Mouse (Mus musculus) lung, embryonic 15.5 days (tissue): ENCODE measurements around the gene Alkbh7. TPM values are rescaled to one million over a fixed set of nuclear protein-coding genes. Genes with fewer than 3 reads are reported as not detected.

Source experiments
- ATAC-seq: fragments of 200-750 bp; cut with Nextera tagmentation; 2 replicates; pipeline ENCODE4 v1.8.0; 2017; ENCODE audit warnings: moderate number of reproducible peaks, borderline replicate concordance; ENCODE audit not compliant: low FRiP score, low TSS enrichment; ENCODE audit errors: extremely low read depth
- H3K27ac ChIP-seq: fragments of 300-500 bp; sonication (generic); 2 replicates; pipeline ENCODE4 v1.5.1; 2015; ENCODE audit warnings: moderate library complexity, mild to moderate bottlenecking, inconsistent platforms
- H3K27me3 ChIP-seq: fragments of 300-500 bp; sonication (generic); 2 replicates; pipeline ENCODE4 v1.6.1; 2015; ENCODE audit warnings: inconsistent platforms
- H3K36me3 ChIP-seq: fragments of 300-500 bp; sonication (generic); 2 replicates; pipeline ENCODE4 v1.6.1; 2015; ENCODE audit warnings: inconsistent platforms
- H3K4me1 ChIP-seq: fragments of 300-500 bp; sonication (generic); 2 replicates; pipeline ENCODE4 v1.6.1; 2015; ENCODE audit warnings: inconsistent platforms
- H3K4me2 ChIP-seq: fragments of 300-500 bp; sonication (generic); 2 replicates; pipeline ENCODE4 v1.6.1; 2015; ENCODE audit warnings: inconsistent platforms, mild to moderate bottlenecking, moderate library complexity
- H3K4me3 ChIP-seq: fragments of 300-500 bp; sonication (generic); 2 replicates; pipeline ENCODE4 v1.5.1; 2015; ENCODE audit warnings: mild to moderate bottlenecking, inconsistent platforms
- H3K9ac ChIP-seq: fragments of 300-500 bp; sonication (generic); 2 replicates; pipeline ENCODE4 v1.6.1; 2015; ENCODE audit warnings: inconsistent platforms
- H3K9me3 ChIP-seq: fragments of 300-500 bp; sonication (generic); 2 replicates; pipeline ENCODE4 v1.6.1; 2016; ENCODE audit warnings: inconsistent platforms
- WGBS: fragments of 180-500 bp; shearing (Covaris S2); methylation state at CpG from one replicate; pipeline ENCODE4 v1.1.7; 2015; 5-methylcytosine and 5-hydroxymethylcytosine counted together
- polyA plus RNA-seq: library from polyadenylated mRNA; unstranded; fragments of >200 nt; fragmentation: Nextera tagmentation; extraction: Ambion mirVana; gene quantifications from 2 replicates; pipeline ENCODE4 v1.2.1, GENCODE M21; 2015

Gene Alkbh7
- polyA plus RNA-seq, 1 experiment from 2014 or later, result 40.0 TPM

- peak overlapping the region; percentile 89 for H3K4me2 ChIP-seq
- WGBS, result 69% methylated on average over 7 of the region's 7 CpGs
- H3K4me1 ChIP-seq, result peaks cover 10% of the 10 kb centered on the region
- H3K27me3 ChIP-seq, result no peaks in the 10 kb centered on the region
- peak overlapping the region; percentile 56; the same call in 1 of the 2 replicates for H3K9ac ChIP-seq
- ATAC-seq, result no peak
- peaks cover 16% of the 10 kb centered on the region for H3K36me3 ChIP-seq
- peak overlapping the region; percentile 74 for H3K4me3 ChIP-seq
- H3K27ac ChIP-seq, result no peak overlapping the region
- no peaks in the 10 kb centered on the region for H3K9me3 ChIP-seq
These were observed 8.2 kb upstream of the Alkbh7 start for GRCm38 (mm10) chr17:56988921-56989430.

DNA sequence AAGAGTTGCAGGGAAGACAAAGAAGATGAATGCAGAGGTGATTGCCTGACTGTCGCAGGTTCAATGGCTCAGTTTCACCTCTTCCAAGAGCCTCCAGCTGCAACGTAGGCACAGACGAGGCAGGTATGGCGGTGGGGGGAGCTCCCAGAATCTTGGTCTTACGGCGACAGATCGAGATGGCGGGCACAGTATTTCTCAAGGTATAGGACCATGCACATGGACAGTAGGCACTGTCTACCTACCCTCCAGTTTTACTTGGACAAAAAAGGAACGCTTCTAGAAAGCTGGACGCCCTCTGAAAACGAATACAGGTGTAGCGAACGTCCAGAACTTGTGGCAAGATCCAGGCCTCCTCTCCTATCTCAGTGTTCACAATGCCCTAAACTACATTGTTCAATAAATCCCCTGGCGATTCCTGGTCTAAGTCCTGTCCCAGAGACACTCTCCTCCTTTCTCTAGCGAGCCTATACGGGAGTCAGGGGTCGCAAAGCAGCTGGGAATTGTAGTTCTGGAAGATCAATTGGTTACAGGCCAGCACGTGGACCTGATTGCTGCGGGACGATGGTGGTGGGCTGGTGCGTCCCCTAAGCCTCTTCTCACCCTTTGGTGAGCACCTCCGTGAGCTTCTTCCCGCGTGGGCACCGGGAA, 7.5 kb upstream of the Alkbh7 start:
- WGBS, result 1% methylated on average over 25 of the region's 25 CpGs
- peaks cover 10% of the 10 kb centered on the region for H3K4me1 ChIP-seq
- H3K27ac ChIP-seq, result peak overlapping the region; percentile 79
- peak overlapping the region; percentile 74 for H3K4me3 ChIP-seq
- H3K4me2 ChIP-seq, result peak overlapping the region; percentile 89
- no peaks in the 10 kb centered on the region for H3K9me3 ChIP-seq
- H3K9ac ChIP-seq, result peak overlapping the region; percentile 56
- peak; percentile 92 for ATAC-seq
- peaks cover 22% of the 10 kb centered on the region for H3K36me3 ChIP-seq
- no peaks in the 10 kb centered on the region for H3K27me3 ChIP-seq

- peaks cover 29% of the 10 kb centered on the region for H3K36me3 ChIP-seq
- peaks cover 10% of the 10 kb centered on the region for H3K4me1 ChIP-seq
- under 1% methylated on average over 52 of the region's 52 CpGs for WGBS
- ATAC-seq, result peak; percentile 97
- no peaks in the 10 kb centered on the region for H3K9me3 ChIP-seq
- peak within 1 kb of the TSS; percentile 79 for H3K27ac ChIP-seq
- H3K9ac ChIP-seq, result peak within 1 kb of the TSS; percentile 81
- H3K27me3 ChIP-seq, result no peaks in the 10 kb centered on the region
- H3K4me2 ChIP-seq, result peak within 1 kb of the TSS; percentile 89
- H3K4me3 ChIP-seq, result peak within 1 kb of the TSS; percentile 74
These were observed 6.9 kb upstream of the Alkbh7 start, which contains the start of gene Clpp for GRCm38 (mm10) chr17:56990115-56990746. Clpp (plus strand) TSS chr17:56990305.

GRCm38 (mm10) chr17:56990966-56991365, 6.2 kb upstream of the Alkbh7 start:
- no peak for ATAC-seq
- Histone ChIP-seq H3K9ac (peak overlapping the region; percentile 81), H3K27ac (no peak overlapping the region), H3K4me1 (peaks cover 10% of the 10 kb centered on the region), H3K4me3 (peak overlapping the region; percentile 74), H3K36me3 (peaks cover 36% of the 10 kb centered on the region), H3K27me3 (no peaks in the 10 kb centered on the region), H3K9me3 (no peaks in the 10 kb centered on the region), H3K4me2 (peak overlapping the region; percentile 89)
- WGBS, result 67% methylated on average over 2 of the region's 2 CpGs

DNA sequence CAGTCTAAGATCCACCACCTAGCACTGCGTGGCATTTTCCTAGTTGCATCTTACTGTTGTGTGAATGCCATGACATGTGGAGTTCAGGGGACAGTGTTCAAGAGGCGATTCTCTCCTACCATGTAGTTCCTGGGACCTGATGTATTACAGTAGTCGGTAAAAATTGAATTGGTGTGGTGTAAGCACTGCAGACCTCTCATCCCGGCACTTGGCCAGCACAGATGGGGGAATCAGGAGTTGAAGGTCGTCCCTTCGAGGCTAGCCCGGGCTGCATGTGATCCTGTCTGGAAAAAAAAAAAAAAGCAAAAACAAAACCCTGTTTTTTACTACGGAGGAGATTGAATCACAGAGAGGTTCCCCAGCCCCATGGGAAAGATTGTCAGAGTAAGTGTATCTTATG, 2.1 kb upstream of the Alkbh7 start:
- H3K9ac ChIP-seq, result no peak overlapping the region
- H3K9me3 ChIP-seq, result no peaks in the 10 kb centered on the region
- H3K4me3 ChIP-seq, result no peak overlapping the region
- H3K4me2 ChIP-seq, result no peak overlapping the region
- no peaks in the 10 kb centered on the region for H3K27me3 ChIP-seq
- H3K4me1 ChIP-seq, result peaks cover 16% of the 10 kb centered on the region
- ATAC-seq, result no peak
- H3K36me3 ChIP-seq, result peaks cover 45% of the 10 kb centered on the region
- no peak overlapping the region for H3K27ac ChIP-seq
- 86% methylated on average over 8 of the region's 8 CpGs for WGBS

DNA sequence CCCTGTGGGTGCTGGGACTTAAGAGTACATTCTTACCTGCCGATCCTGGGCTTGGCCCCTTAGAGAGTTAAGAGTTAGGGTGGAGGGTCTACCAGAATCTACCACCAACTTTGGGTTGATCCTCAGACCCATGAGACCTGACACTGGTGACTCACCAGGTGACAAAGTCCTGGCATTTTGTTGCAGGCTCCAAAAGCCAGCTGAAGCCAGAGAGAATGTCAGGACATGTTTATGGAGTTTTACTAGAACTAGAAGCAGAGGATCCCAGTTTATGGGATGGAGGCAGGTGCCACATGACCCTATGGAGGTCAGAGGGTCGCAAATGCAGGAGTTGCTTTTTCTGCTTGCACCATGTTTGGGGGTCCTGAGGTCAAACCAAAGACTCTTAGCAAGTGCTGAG, 633 bp upstream of the Alkbh7 start:
- H3K36me3 ChIP-seq, result peaks cover 45% of the 10 kb centered on the region
- no peak overlapping the region for H3K27ac ChIP-seq
- H3K9me3 ChIP-seq, result no peaks in the 10 kb centered on the region
- peak overlapping the region; percentile 79; the same call in 1 of the 2 replicates for H3K4me2 ChIP-seq
- no peak for ATAC-seq
- 70% methylated on average over 2 of the region's 2 CpGs for WGBS
- H3K4me1 ChIP-seq, result peaks cover 9% of the 10 kb centered on the region
- H3K4me3 ChIP-seq, result peak overlapping the region; percentile 83; the same call in 1 of the 2 replicates
- no peaks in the 10 kb centered on the region for H3K27me3 ChIP-seq
- no peak overlapping the region for H3K9ac ChIP-seq

- Histone ChIP-seq H3K9me3 (no peaks in the 10 kb centered on the region), H3K27me3 (no peaks in the 10 kb centered on the region), H3K36me3 (peaks cover 44% of the 10 kb centered on the region), H3K4me3 (no peak overlapping the region), H3K27ac (no peak overlapping the region), H3K4me1 (peaks cover 9% of the 10 kb centered on the region), H3K9ac (no peak overlapping the region), H3K4me2 (no peak overlapping the region)
- no peak for ATAC-seq
- WGBS, result 88% methylated on average over 9 of the region's 9 CpGs
These were observed 2.3 kb downstream of the Alkbh7 start for GRCm38 (mm10) chr17:56999414-56999813.

GRCm38 (mm10) chr17:56999968-57000609, 3.0 kb downstream of the Alkbh7 start, which contains the start of gene Pspn:
Pspn (minus strand) TSS chr17:57000018.
- no peak for ATAC-seq
- Histone ChIP-seq H3K4me1 (peaks cover 9% of the 10 kb centered on the region), H3K4me2 (no peak within 1 kb of the TSS), H3K36me3 (peaks cover 42% of the 10 kb centered on the region), H3K4me3 (no peak within 1 kb of the TSS), H3K27ac (no peak within 1 kb of the TSS), H3K9ac (no peak within 1 kb of the TSS), H3K9me3 (no peaks in the 10 kb centered on the region), H3K27me3 (no peaks in the 10 kb centered on the region)
- 83% methylated on average over 9 of the region's 9 CpGs for WGBS

DNA sequence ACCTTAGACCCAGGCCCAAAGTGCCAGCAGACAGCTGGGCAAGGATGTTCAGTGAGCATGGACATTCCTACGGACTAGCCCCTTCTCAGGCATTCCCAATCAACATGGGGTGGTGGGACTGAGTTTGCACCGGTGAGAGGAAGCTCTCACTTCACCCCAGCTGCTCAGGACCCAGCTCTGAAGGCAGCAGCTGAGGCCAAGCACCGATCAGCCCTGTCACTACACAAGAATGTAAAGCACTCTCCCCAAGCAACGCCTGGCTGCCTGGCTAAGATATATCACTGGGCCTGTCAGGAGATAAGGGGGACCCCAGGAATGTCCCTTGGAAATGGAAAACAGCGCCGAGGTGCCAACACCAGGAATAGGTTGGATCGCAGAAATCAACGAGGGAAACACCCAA, 4.1 kb downstream of the Alkbh7 start:
- H3K4me2 ChIP-seq, result no peak overlapping the region
- H3K27ac ChIP-seq, result no peak overlapping the region
- no peaks in the 10 kb centered on the region for H3K27me3 ChIP-seq
- 51% methylated on average over 8 of the region's 8 CpGs for WGBS
- ATAC-seq, result no peak
- no peak overlapping the region for H3K4me3 ChIP-seq
- H3K36me3 ChIP-seq, result peaks cover 41% of the 10 kb centered on the region
- no peaks in the 10 kb centered on the region for H3K9me3 ChIP-seq
- no peak overlapping the region for H3K9ac ChIP-seq
- peaks cover 9% of the 10 kb centered on the region for H3K4me1 ChIP-seq

- Histone ChIP-seq H3K9me3 (no peaks in the 10 kb centered on the region), H3K27me3 (no peaks in the 10 kb centered on the region), H3K4me3 (no peak overlapping the region), H3K9ac (no peak overlapping the region), H3K36me3 (peaks cover 67% of the 10 kb centered on the region), H3K27ac (no peak overlapping the region), H3K4me1 (no peaks in the 10 kb centered on the region), H3K4me2 (no peak overlapping the region)
- ATAC-seq, result no peak
- whole genome bisulfite sequencing, result 86% methylated on average over 7 of the region's 7 CpGs
These were observed 6.9 kb downstream of the Alkbh7 start for GRCm38 (mm10) chr17:57003994-57004393.

DNA sequence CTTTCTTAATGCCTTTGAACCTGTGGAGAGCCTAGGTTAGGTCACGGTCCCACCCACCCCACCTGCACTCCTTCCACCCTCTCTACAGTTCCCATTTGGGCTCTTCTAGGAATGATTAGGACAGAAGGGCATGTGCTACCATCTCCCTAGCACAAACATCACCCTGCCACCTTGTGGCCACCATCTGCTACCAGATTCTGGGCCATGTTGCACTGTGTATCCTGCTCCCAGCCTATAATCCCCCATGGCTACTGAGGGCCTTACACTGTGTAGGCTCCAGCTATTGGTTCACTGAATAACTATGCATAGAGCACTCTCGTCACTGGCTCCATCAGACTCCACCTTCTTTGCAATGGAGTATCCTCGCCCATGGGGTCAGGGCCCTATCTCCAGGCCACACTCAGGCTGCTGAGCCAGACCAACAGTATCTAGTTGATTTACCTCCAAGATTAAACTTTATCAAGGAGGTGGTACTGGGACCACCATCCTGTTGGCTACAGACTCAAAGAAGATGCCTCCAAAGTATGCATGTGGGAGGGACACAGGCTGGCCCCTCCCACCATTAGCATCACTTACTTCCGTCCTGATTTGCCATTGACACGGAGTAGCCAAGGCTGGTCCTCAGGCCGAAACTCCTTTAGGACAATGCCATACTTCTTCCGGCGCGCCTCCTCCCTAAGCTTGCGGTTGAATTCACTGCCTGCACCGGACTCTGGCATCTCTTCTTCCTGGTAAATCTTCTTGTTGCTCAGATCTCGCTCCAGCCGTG, 10.2 kb downstream of the Alkbh7 start:
- Histone ChIP-seq H3K9ac (no peak overlapping the region), H3K4me3 (no peak overlapping the region), H3K4me2 (no peak overlapping the region), H3K9me3 (no peaks in the 10 kb centered on the region), H3K27me3 (no peaks in the 10 kb centered on the region), H3K4me1 (peaks cover 15% of the 10 kb centered on the region), H3K36me3 (peaks cover 61% of the 10 kb centered on the region), H3K27ac (no peak overlapping the region)
- no peak for ATAC-seq
- 89% methylated on average over 13 of the region's 13 CpGs for WGBS
